Mouse (Mus musculus): ENCODE data around the gene Arhgef17. TPM values are rescaled to one million over a fixed set of nuclear protein-coding genes. Genes with fewer than 3 reads are reported as not detected.

The Arhgef17 gene
- polyA plus RNA-seq, 1 experiment: not detected

- WGBS: 59% methylated on average over 2 of the region's 2 CpGs
- Histone ChIP-seq H3K4me3 (ENCODE audit: insufficient read depth, low read depth, low read length) (no peak overlapping the region), H3K4me1 (ENCODE audit: control insufficient read depth, insufficient read depth, low read length) (peaks cover 2% of the 10 kb centered on the region), H3K27ac (ENCODE audit: insufficient read depth, low read depth, low read length) (no peak overlapping the region)
- TF ChIP-seq CTCF (IDR thresholded peaks at IDR 0.05; ENCODE audit: insufficient read depth, low read depth, low read length) (no peak), POLR2A (IDR thresholded peaks at IDR 0.05; ENCODE audit: insufficient read depth, low read depth, low read length) (no peak)
These were observed 87.4 kb downstream of the Arhgef17 start for GRCm38 (mm10) chr7:100844385-100845025.

- WGBS: 86% methylated on average over 2 of the region's 2 CpGs
- no peak overlapping the region for H3K27ac ChIP-seq (ENCODE audit: insufficient read depth, low read depth, low read length)
- TF ChIP-seq CTCF (IDR thresholded peaks at IDR 0.05; ENCODE audit: insufficient read depth, low read depth, low read length) (no peak), POLR2A (IDR thresholded peaks at IDR 0.05; ENCODE audit: insufficient read depth, low read depth, low read length) (no peak)
- no peak overlapping the region for H3K4me3 ChIP-seq (ENCODE audit: insufficient read depth, low read depth, low read length)
- peaks cover 2% of the 10 kb centered on the region for H3K4me1 ChIP-seq (ENCODE audit: control insufficient read depth, insufficient read depth, low read length)
These were observed 88.0 kb downstream of the Arhgef17 start for GRCm38 (mm10) chr7:100843866-100844265.

- Histone ChIP-seq H3K4me1 (ENCODE audit: control insufficient read depth, insufficient read depth, low read length) (peaks cover 2% of the 10 kb centered on the region), H3K4me3 (ENCODE audit: insufficient read depth, low read depth, low read length) (no peak overlapping the region), H3K27ac (ENCODE audit: insufficient read depth, low read depth, low read length) (no peak overlapping the region)
- WGBS: 89% methylated on average over 5 of the region's 5 CpGs
- TF ChIP-seq POLR2A (IDR thresholded peaks at IDR 0.05; ENCODE audit: insufficient read depth, low read depth, low read length) (no peak), CTCF (IDR thresholded peaks at IDR 0.05; ENCODE audit: insufficient read depth, low read depth, low read length) (no peak)
These were observed 89.7 kb downstream of the Arhgef17 start for GRCm38 (mm10) chr7:100842175-100842574.

GRCm38 (mm10) chr7:100841608-100842007, 90.3 kb downstream of the Arhgef17 start:
- WGBS: 94% methylated on average over 6 of the region's 6 CpGs
- H3K4me1 ChIP-seq (ENCODE audit: control insufficient read depth, insufficient read depth, low read length): peaks cover 2% of the 10 kb centered on the region
- TF ChIP-seq CTCF (IDR thresholded peaks at IDR 0.05; ENCODE audit: insufficient read depth, low read depth, low read length) (no peak), POLR2A (IDR thresholded peaks at IDR 0.05; ENCODE audit: insufficient read depth, low read depth, low read length) (no peak)
- H3K4me3 ChIP-seq (ENCODE audit: insufficient read depth, low read depth, low read length): no peak overlapping the region
- H3K27ac ChIP-seq (ENCODE audit: insufficient read depth, low read depth, low read length): no peak overlapping the region

GRCm38 (mm10) chr7:100840906-100841305, 91.0 kb downstream of the Arhgef17 start:
- Histone ChIP-seq H3K4me1 (ENCODE audit: control insufficient read depth, insufficient read depth, low read length) (peaks cover 2% of the 10 kb centered on the region), H3K4me3 (ENCODE audit: insufficient read depth, low read depth, low read length) (no peak overlapping the region), H3K27ac (ENCODE audit: insufficient read depth, low read depth, low read length) (no peak overlapping the region)
- no peak for TF ChIP-seq CTCF (IDR thresholded peaks at IDR 0.05; ENCODE audit: insufficient read depth, low read depth, low read length)
- no peak for TF ChIP-seq POLR2A (IDR thresholded peaks at IDR 0.05; ENCODE audit: insufficient read depth, low read depth, low read length)
- 95% methylated on average over 1 of the region's 1 CpGs for WGBS

- Histone ChIP-seq H3K27ac (ENCODE audit: insufficient read depth, low read depth, low read length) (no peak overlapping the region), H3K4me1 (ENCODE audit: control insufficient read depth, insufficient read depth, low read length) (no peaks in the 10 kb centered on the region), H3K4me3 (ENCODE audit: insufficient read depth, low read depth, low read length) (no peak overlapping the region)
- 73% methylated on average over 6 of the region's 6 CpGs for WGBS
- TF ChIP-seq POLR2A (IDR thresholded peaks at IDR 0.05; ENCODE audit: insufficient read depth, low read depth, low read length): no peak
- TF ChIP-seq CTCF (IDR thresholded peaks at IDR 0.05; ENCODE audit: insufficient read depth, low read depth, low read length): no peak
These were observed 92.1 kb downstream of the Arhgef17 start for GRCm38 (mm10) chr7:100839632-100840402.

- H3K27ac ChIP-seq (ENCODE audit: insufficient read depth, low read depth, low read length): no peak overlapping the region
- 0 out of 2 replicates have a peak, but pooled peaks cover 2% of the 10 kb centered on the region for H3K4me1 ChIP-seq (ENCODE audit: control insufficient read depth, insufficient read depth, low read length)
- 61% methylated on average over 1 of the region's 1 CpGs for WGBS
- H3K4me3 ChIP-seq (ENCODE audit: insufficient read depth, low read depth, low read length): no peak overlapping the region
- TF ChIP-seq POLR2A (IDR thresholded peaks at IDR 0.05; ENCODE audit: insufficient read depth, low read depth, low read length) (no peak), CTCF (IDR thresholded peaks at IDR 0.05; ENCODE audit: insufficient read depth, low read depth, low read length) (no peak)
These were observed 94.2 kb downstream of the Arhgef17 start for GRCm38 (mm10) chr7:100837701-100838100.

- 92% methylated on average over 10 of the region's 10 CpGs for WGBS
- TF ChIP-seq POLR2A (IDR thresholded peaks at IDR 0.05; ENCODE audit: insufficient read depth, low read depth, low read length) (no peak), CTCF (IDR thresholded peaks at IDR 0.05; ENCODE audit: insufficient read depth, low read depth, low read length) (no peak)
These were observed 95.2 kb downstream of the Arhgef17 start for GRCm38 (mm10) chr7:100836657-100837056.

GRCm38 (mm10) chr7:100835711-100836110, 96.2 kb downstream of the Arhgef17 start:
- no peak overlapping the region for H3K27ac ChIP-seq (ENCODE audit: insufficient read depth, low read depth, low read length)
- WGBS: 88% methylated on average over 6 of the region's 6 CpGs
- TF ChIP-seq CTCF (IDR thresholded peaks at IDR 0.05; ENCODE audit: insufficient read depth, low read depth, low read length) (no peak), POLR2A (IDR thresholded peaks at IDR 0.05; ENCODE audit: insufficient read depth, low read depth, low read length) (no peak)
- no peak overlapping the region for H3K4me3 ChIP-seq (ENCODE audit: insufficient read depth, low read depth, low read length)
- 0 out of 2 replicates have a peak, but pooled peaks cover 2% of the 10 kb centered on the region for H3K4me1 ChIP-seq (ENCODE audit: control insufficient read depth, insufficient read depth, low read length)

More at GRCm38 (mm10) chr7:100836657-100837056, 95.2 kb downstream of the Arhgef17 start:
- 0 out of 2 replicates have a peak, but pooled peaks cover 2% of the 10 kb centered on the region for H3K4me1 ChIP-seq (ENCODE audit: control insufficient read depth, insufficient read depth, low read length)
- no peak overlapping the region for H3K4me3 ChIP-seq (ENCODE audit: insufficient read depth, low read depth, low read length)
- no peak overlapping the region for H3K27ac ChIP-seq (ENCODE audit: insufficient read depth, low read depth, low read length)

Data from olfactory bulb, adult 2 months (tissue).